Mouse (Mus musculus): ENCODE results near the gene Amt. TPM values are rescaled to one million over a fixed set of nuclear protein-coding genes. Genes with fewer than 3 reads are reported as not detected.

The Amt gene
- polyA plus RNA-seq, 1 experiment: 67.8 TPM

DNA sequence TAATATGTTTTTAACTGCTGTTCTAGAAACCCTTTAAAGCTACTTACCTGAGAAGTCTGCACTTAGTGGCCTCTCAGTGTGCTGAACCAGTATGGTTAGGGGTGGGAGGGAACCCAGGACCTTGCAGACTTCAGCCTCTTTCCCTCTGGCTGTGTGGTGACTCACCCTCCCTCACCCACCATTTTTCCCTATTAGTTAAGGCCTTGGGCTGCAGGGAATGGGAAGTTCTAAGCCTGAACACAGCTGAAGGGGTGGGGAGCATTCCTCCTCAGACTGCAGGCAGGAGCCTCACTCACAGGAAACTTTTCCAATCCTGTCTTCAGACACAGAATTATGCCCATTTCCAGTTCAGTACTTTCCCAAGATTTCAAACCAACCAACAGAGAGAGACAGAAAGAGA is 45.1 kb downstream of the Amt start:
- no peak for DNase-seq (ENCODE audit: low read depth)
- TF ChIP-seq POLR2A (IDR thresholded peaks at IDR 0.05; ENCODE audit: borderline replicate concordance, extremely low read depth, insufficient read depth, insufficient read length, poor library complexity, severe bottlenecking) (no peak), CTCF (IDR thresholded peaks at IDR 0.05; ENCODE audit: borderline replicate concordance, extremely low read depth, insufficient read depth, insufficient read length) (no peak)

GRCm38 (mm10) chr9:108342301-108342831 is 45.7 kb downstream of the Amt start:
- no peak for TF ChIP-seq POLR2A (IDR thresholded peaks at IDR 0.05; ENCODE audit: borderline replicate concordance, extremely low read depth, insufficient read depth, insufficient read length, poor library complexity, severe bottlenecking)
- TF ChIP-seq CTCF (IDR thresholded peaks at IDR 0.05; ENCODE audit: borderline replicate concordance, extremely low read depth, insufficient read depth, insufficient read length): no peak
- no peak for DNase-seq (ENCODE audit: low read depth)

GRCm38 (mm10) chr9:108343331-108343730 is 46.7 kb downstream of the Amt start:
- no peak for TF ChIP-seq CTCF (IDR thresholded peaks at IDR 0.05; ENCODE audit: borderline replicate concordance, extremely low read depth, insufficient read depth, insufficient read length)
- no peak for TF ChIP-seq POLR2A (IDR thresholded peaks at IDR 0.05; ENCODE audit: borderline replicate concordance, extremely low read depth, insufficient read depth, insufficient read length, poor library complexity, severe bottlenecking)
- DNase-seq (ENCODE audit: low read depth): no peak

DNA sequence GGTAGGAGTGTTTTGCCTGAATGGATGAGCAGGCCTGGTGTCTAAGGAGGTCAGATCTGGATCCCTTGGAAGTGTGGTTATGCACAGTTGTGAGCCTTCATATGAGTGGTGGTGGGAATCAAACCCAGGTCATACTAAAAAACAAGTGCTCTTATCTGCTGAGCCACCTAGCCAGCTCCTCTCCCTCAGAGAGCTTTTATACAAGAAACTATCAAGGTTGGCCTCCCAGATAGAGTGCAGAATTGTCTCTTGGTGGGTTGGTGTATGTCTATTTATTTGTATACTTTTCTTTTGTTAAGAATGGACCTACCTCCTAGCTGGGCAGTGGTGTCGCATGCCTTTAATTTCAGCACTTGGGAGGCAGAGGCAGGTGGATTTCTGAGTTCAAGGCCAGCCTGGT is 47.2 kb downstream of the Amt start:
- no peak for DNase-seq (ENCODE audit: low read depth)
- no peak for TF ChIP-seq CTCF (IDR thresholded peaks at IDR 0.05; ENCODE audit: borderline replicate concordance, extremely low read depth, insufficient read depth, insufficient read length)
- TF ChIP-seq POLR2A (IDR thresholded peaks at IDR 0.05; ENCODE audit: borderline replicate concordance, extremely low read depth, insufficient read depth, insufficient read length, poor library complexity, severe bottlenecking): no peak

GRCm38 (mm10) chr9:108344471-108344870 is 47.8 kb downstream of the Amt start:
- no peak for TF ChIP-seq CTCF (IDR thresholded peaks at IDR 0.05; ENCODE audit: borderline replicate concordance, extremely low read depth, insufficient read depth, insufficient read length)
- no peak for TF ChIP-seq POLR2A (IDR thresholded peaks at IDR 0.05; ENCODE audit: borderline replicate concordance, extremely low read depth, insufficient read depth, insufficient read length, poor library complexity, severe bottlenecking)
- DNase-seq (ENCODE audit: low read depth): no peak

GRCm38 (mm10) chr9:108347024-108347423 is 50.4 kb downstream of the Amt start:
- DNase-seq (ENCODE audit: low read depth): no peak
- TF ChIP-seq CTCF (IDR thresholded peaks at IDR 0.05; ENCODE audit: borderline replicate concordance, extremely low read depth, insufficient read depth, insufficient read length) (no peak), POLR2A (IDR thresholded peaks at IDR 0.05; ENCODE audit: borderline replicate concordance, extremely low read depth, insufficient read depth, insufficient read length, poor library complexity, severe bottlenecking) (no peak)

DNA sequence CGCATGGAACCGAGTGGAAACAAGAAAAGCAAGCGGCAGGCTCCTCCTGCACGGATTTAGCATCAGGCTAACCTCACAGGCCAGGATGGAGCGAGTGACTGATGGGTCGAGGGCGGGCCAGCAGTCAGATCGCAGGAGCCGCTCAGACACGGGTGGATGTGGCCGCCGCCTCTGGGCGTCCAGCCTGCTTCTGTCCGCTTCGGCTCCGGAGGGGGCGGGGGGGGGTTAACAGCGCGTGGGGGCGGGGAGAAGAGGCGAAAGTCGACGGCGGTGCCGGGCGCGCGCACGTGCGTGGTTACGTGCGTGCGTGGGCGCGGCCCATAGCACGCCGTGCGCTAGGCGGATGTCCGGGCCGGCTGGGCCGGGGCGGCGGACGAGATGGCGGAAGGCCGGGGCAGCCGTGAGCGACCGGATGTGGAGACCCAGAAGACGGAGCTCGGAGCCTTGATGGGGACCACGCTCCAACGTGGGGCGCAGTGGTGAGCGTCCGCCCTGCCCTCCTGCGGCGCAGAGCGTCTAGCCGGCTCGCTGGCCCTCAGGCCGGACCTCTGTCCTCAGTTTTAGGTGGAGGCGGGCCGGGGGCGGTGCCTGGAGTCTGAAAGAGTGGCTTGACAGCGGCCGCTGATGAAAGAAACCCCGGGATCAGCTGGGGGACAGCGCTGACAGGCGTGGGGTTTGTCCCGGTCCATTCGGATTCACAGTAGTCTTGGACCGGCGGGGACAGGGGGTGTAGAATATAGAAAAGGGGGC is 51.1 kb downstream of the Amt start, which contains the start of gene Usp4:
Usp4 (plus strand) TSS at position 314 of the 750 bp plus-strand sequence.
- TF ChIP-seq POLR2A (IDR thresholded peaks at IDR 0.05; ENCODE audit: borderline replicate concordance, extremely low read depth, insufficient read depth, insufficient read length, poor library complexity, severe bottlenecking) (peak; percentile 87), CTCF (IDR thresholded peaks at IDR 0.05; ENCODE audit: borderline replicate concordance, extremely low read depth, insufficient read depth, insufficient read length) (no peak)
- peak; percentile 96 for DNase-seq (ENCODE audit: low read depth)

GRCm38 (mm10) chr9:108348290-108348680 is 51.6 kb downstream of the Amt start:
- no peak for TF ChIP-seq POLR2A (IDR thresholded peaks at IDR 0.05; ENCODE audit: borderline replicate concordance, extremely low read depth, insufficient read depth, insufficient read length, poor library complexity, severe bottlenecking)
- TF ChIP-seq CTCF (IDR thresholded peaks at IDR 0.05; ENCODE audit: borderline replicate concordance, extremely low read depth, insufficient read depth, insufficient read length): no peak
- no peak for DNase-seq (ENCODE audit: low read depth)

GRCm38 (mm10) chr9:108349727-108350126 is 53.1 kb downstream of the Amt start:
- TF ChIP-seq CTCF (IDR thresholded peaks at IDR 0.05; ENCODE audit: borderline replicate concordance, extremely low read depth, insufficient read depth, insufficient read length) (no peak), POLR2A (IDR thresholded peaks at IDR 0.05; ENCODE audit: borderline replicate concordance, extremely low read depth, insufficient read depth, insufficient read length, poor library complexity, severe bottlenecking) (no peak)

More at GRCm38 (mm10) chr9:108349727-108350126, 53.1 kb downstream of the Amt start:
- no peak for DNase-seq (ENCODE audit: low read depth)

Other genes starting within 250 kb of the Amt start
- 15.7 and 16.8 TPM in 2 replicates for gene Gmppb, start 247.6 kb upstream of the Amt start, polyA plus RNA-seq (2012; rRNA removed)
- 3.6 and 4.0 TPM in 2 replicates for gene Amigo3, start 243.7 kb upstream of the Amt start, polyA plus RNA-seq (2012; rRNA removed)
- 0.08 and 0.10 TPM in 2 replicates for gene Mst1, start 216.4 kb upstream of the Amt start, polyA plus RNA-seq (2012; rRNA removed)
- 93.3 and 93.5 TPM in 2 replicates for gene Rnf123, start 213.5 kb upstream of the Amt start, polyA plus RNA-seq (2012; rRNA removed)
- 65.1 and 81.4 TPM in 2 replicates for gene Apeh, start 202.2 kb upstream of the Amt start, polyA plus RNA-seq (2012; rRNA removed)
- 18.7 and 40.0 TPM in 2 replicates for gene Bsn, start 106.5 kb upstream of the Amt start, polyA plus RNA-seq (2012; rRNA removed)
- 25.9 and 58.1 TPM in 2 replicates for gene Dag1, start 32.9 kb upstream of the Amt start, polyA plus RNA-seq (2012; rRNA removed)
- 113 and 115 TPM in 2 replicates for gene Nicn1, start 6.4 kb upstream of the Amt start, polyA plus RNA-seq (2012; rRNA removed)
- 124 and 160 TPM in 2 replicates for gene Rhoa, start 9.3 kb downstream of the Amt start, polyA plus RNA-seq (2012; rRNA removed)
- 34.6 and 39.0 TPM in 2 replicates for gene Tcta, start 9.3 kb downstream of the Amt start, polyA plus RNA-seq (2012; rRNA removed)
- 381 and 444 TPM in 2 replicates for gene Gpx1, start 42.0 kb downstream of the Amt start, polyA plus RNA-seq (2012; rRNA removed)
- gene Usp4, start 51.0 kb downstream of the Amt start, polyA plus RNA-seq (2012; rRNA removed): 113 and 152 TPM in 2 replicates
- 2.3 and 3.2 TPM in 2 replicates for gene 1700102P08Rik, start 96.0 kb downstream of the Amt start, polyA plus RNA-seq (2012; rRNA removed)
- 1.4 and 1.5 TPM in 2 replicates for gene Ccdc36, start 131.6 kb downstream of the Amt start, polyA plus RNA-seq (2012; rRNA removed)
- gene BC048562, start 139.6 kb downstream of the Amt start, polyA plus RNA-seq (2012; rRNA removed): not detected in 2 replicates
- gene Ccdc71, start 163.7 kb downstream of the Amt start, polyA plus RNA-seq (2012; rRNA removed): 37.6 and 38.8 TPM in 2 replicates
- gene Klhdc8b, start 164.7 kb downstream of the Amt start, polyA plus RNA-seq (2012; rRNA removed): 84.2 and 100 TPM in 2 replicates
- 42.9 and 49.3 TPM in 2 replicates for gene Lamb2, start 182.9 kb downstream of the Amt start, polyA plus RNA-seq (2012; rRNA removed)
- gene Usp19, start 193.7 kb downstream of the Amt start, polyA plus RNA-seq (2012; rRNA removed): 184 and 208 TPM in 2 replicates
- 181 and 184 TPM in 2 replicates for gene Qars, start 210.9 kb downstream of the Amt start, polyA plus RNA-seq (2012; rRNA removed)
- 166 and 169 TPM in 2 replicates for gene Qrich1, start 220.0 kb downstream of the Amt start, polyA plus RNA-seq (2012; rRNA removed)